Mouse (Mus musculus): Measurements from ENCODE around the gene Phex. TPM values are rescaled to one million over a fixed set of nuclear protein-coding genes. Genes with fewer than 3 reads are reported as not detected.

Gene Phex
- polyA plus RNA-seq, 1 experiment from 2014 or later: 3.6 TPM

GRCm38 (mm10) chrX:157377456-157377855 lies 37.7 kb downstream of the Phex start:
- 44% methylated on average over 1 of the region's 1 CpGs for WGBS
- H3K27ac ChIP-seq: no peak overlapping the region
- no peaks in the 10 kb centered on the region for H3K36me3 ChIP-seq
- H3K9me3 ChIP-seq: no peaks in the 10 kb centered on the region
- no peaks in the 10 kb centered on the region for H3K27me3 ChIP-seq
- no peak for ATAC-seq (ENCODE audit: low FRiP score, low read depth)
- no peak overlapping the region for H3K4me2 ChIP-seq (replicated peaks)
- no peak overlapping the region for H3K4me3 ChIP-seq
- H3K4me1 ChIP-seq: no peaks in the 10 kb centered on the region
- H3K9ac ChIP-seq: no peak overlapping the region

DNA sequence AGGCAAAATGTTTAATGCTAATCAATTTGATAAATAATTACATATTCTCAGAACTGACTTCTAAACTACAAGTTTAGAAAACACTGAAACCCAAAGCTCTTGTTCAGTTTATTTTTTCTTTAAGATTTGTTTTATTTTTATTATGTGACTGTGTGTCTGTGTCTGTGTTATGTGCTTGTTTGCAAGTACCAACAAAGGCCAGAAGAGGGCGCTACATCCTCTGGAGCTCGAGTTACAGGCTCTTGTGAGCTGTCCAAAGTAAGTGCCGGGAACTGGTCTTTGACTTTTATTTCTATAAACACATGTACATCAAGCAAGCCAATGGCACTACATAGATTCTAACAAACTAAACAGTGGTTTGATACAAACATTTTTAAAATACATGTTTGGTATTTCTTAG lies 41.2 kb downstream of the Phex start:
- H3K9ac ChIP-seq: no peak overlapping the region
- no peaks in the 10 kb centered on the region for H3K4me1 ChIP-seq
- 71% methylated on average over 3 of the region's 3 CpGs for WGBS
- H3K27me3 ChIP-seq: no peaks in the 10 kb centered on the region
- no peak for ATAC-seq (ENCODE audit: low FRiP score, low read depth)
- H3K4me2 ChIP-seq (replicated peaks): no peak overlapping the region
- no peaks in the 10 kb centered on the region for H3K36me3 ChIP-seq
- no peak overlapping the region for H3K27ac ChIP-seq
- no peaks in the 10 kb centered on the region for H3K9me3 ChIP-seq
- no peak overlapping the region for H3K4me3 ChIP-seq

DNA sequence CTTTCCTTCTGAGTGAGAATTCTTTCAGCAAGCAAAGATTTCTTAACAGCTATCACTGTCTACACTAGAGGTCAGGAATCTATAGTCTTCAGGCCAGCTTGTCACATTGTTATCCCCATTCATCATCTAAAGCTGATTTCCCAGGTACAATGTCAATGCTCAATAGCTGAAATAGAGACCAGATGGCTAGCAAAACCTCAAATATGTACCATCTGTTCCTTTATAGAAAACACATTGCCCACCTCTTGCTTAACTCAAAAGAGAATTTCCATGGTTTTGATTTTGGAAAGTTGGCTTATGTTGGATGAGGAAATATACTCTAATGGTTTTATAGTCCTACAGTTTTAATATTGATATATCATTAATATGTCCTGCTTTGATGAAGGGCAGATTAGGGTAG lies 45.9 kb downstream of the Phex start:
- H3K9ac ChIP-seq: no peak overlapping the region
- no peak for ATAC-seq (ENCODE audit: low FRiP score, low read depth)
- no peaks in the 10 kb centered on the region for H3K9me3 ChIP-seq
- H3K36me3 ChIP-seq: no peaks in the 10 kb centered on the region
- H3K27ac ChIP-seq: no peak overlapping the region
- no peak overlapping the region for H3K4me3 ChIP-seq
- no peaks in the 10 kb centered on the region for H3K27me3 ChIP-seq
- H3K4me1 ChIP-seq: no peaks in the 10 kb centered on the region
- no peak overlapping the region for H3K4me2 ChIP-seq (replicated peaks)

- ATAC-seq (ENCODE audit: low FRiP score, low read depth): no peak
- Histone ChIP-seq H3K36me3 (no peaks in the 10 kb centered on the region), H3K4me3 (no peak overlapping the region), H3K9ac (no peak overlapping the region), H3K4me2 (replicated peaks) (no peak overlapping the region), H3K4me1 (no peaks in the 10 kb centered on the region), H3K9me3 (no peaks in the 10 kb centered on the region), H3K27ac (no peak overlapping the region), H3K27me3 (peaks cover 2% of the 10 kb centered on the region; the same call in 1 of the 2 replicates)
- 85% methylated on average over 4 of the region's 4 CpGs for WGBS
These were observed 59.6 kb downstream of the Phex start for GRCm38 (mm10) chrX:157355521-157355920.

GRCm38 (mm10) chrX:157346201-157346600 lies 68.9 kb downstream of the Phex start:
- no peak overlapping the region for H3K27ac ChIP-seq
- H3K9ac ChIP-seq: no peak overlapping the region
- H3K4me2 ChIP-seq (replicated peaks): no peak overlapping the region
- no peaks in the 10 kb centered on the region for H3K9me3 ChIP-seq
- no peak overlapping the region for H3K4me3 ChIP-seq
- H3K27me3 ChIP-seq: no peaks in the 10 kb centered on the region
- 79% methylated on average over 6 of the region's 6 CpGs for WGBS
- H3K36me3 ChIP-seq: no peaks in the 10 kb centered on the region
- H3K4me1 ChIP-seq: no peaks in the 10 kb centered on the region
- ATAC-seq (ENCODE audit: low FRiP score, low read depth): no peak

- 42% methylated on average over 4 of the region's 4 CpGs for WGBS
- Histone ChIP-seq H3K4me2 (replicated peaks) (no peak overlapping the region), H3K4me1 (no peaks in the 10 kb centered on the region), H3K27me3 (no peaks in the 10 kb centered on the region), H3K9ac (no peak overlapping the region), H3K36me3 (no peaks in the 10 kb centered on the region), H3K9me3 (no peaks in the 10 kb centered on the region), H3K27ac (no peak overlapping the region), H3K4me3 (no peak overlapping the region)
- ATAC-seq (ENCODE audit: low FRiP score, low read depth): no peak
These were observed 80.4 kb downstream of the Phex start for GRCm38 (mm10) chrX:157334726-157335125.

GRCm38 (mm10) chrX:157329821-157330220 lies 85.3 kb downstream of the Phex start:
- Histone ChIP-seq H3K4me3 (no peak overlapping the region), H3K36me3 (no peaks in the 10 kb centered on the region), H3K9me3 (no peaks in the 10 kb centered on the region), H3K27me3 (no peaks in the 10 kb centered on the region), H3K9ac (no peak overlapping the region), H3K4me2 (replicated peaks) (no peak overlapping the region), H3K4me1 (no peaks in the 10 kb centered on the region), H3K27ac (no peak overlapping the region)
- WGBS: 89% methylated on average over 3 of the region's 3 CpGs
- ATAC-seq (ENCODE audit: low FRiP score, low read depth): no peak

DNA sequence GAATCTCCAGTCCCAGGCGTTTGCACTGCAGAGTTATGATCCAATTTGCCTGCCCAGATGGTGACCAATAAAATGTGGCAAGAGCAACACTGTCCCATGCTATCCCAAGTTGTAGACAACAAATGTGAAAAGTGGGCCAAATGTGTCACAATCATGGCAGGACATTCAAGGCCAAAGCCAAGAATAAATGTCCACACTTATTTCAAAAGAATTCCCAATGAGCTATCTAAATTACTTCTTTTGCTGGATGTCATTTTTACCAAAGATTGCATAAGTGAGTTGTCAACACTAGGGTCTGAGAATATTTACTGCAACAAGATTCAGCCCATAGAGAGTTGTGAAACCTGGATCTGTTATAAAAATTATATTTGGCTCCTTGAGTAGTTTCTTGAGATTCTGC lies 86.7 kb downstream of the Phex start:
- ATAC-seq (ENCODE audit: low FRiP score, low read depth): no peak
- Histone ChIP-seq H3K9ac (no peak overlapping the region), H3K4me1 (no peaks in the 10 kb centered on the region), H3K27me3 (no peaks in the 10 kb centered on the region), H3K4me2 (replicated peaks) (no peak overlapping the region), H3K27ac (no peak overlapping the region), H3K9me3 (no peaks in the 10 kb centered on the region), H3K36me3 (no peaks in the 10 kb centered on the region), H3K4me3 (no peak overlapping the region)
- 41% methylated on average over 1 of the region's 1 CpGs for WGBS

DNA sequence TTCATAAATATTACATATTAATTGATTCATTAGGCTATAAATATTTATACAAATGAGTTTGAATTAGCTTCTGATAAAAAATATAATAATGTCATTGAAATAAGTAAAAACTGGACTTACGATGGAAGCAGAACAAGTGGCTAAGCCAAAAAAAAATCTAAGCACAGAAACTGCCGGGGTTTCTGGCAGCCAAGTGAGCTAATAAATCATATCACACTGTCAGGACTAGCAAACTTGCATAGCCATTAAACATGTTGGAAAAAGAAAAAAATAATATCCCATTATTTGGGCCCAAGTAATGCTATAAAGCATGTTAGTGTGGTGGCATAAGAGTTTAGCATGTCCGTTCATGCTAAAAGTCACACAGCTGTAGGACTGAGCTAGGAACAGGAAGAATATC lies 87.4 kb downstream of the Phex start:
- ATAC-seq (ENCODE audit: low FRiP score, low read depth): no peak
- H3K9me3 ChIP-seq: no peaks in the 10 kb centered on the region
- no peaks in the 10 kb centered on the region for H3K27me3 ChIP-seq
- no peaks in the 10 kb centered on the region for H3K36me3 ChIP-seq
- H3K4me1 ChIP-seq: no peaks in the 10 kb centered on the region
- no peak overlapping the region for H3K9ac ChIP-seq
- no peak overlapping the region for H3K27ac ChIP-seq
- no peak overlapping the region for H3K4me2 ChIP-seq (replicated peaks)
- no peak overlapping the region for H3K4me3 ChIP-seq
- 72% methylated on average over 3 of the region's 3 CpGs for WGBS

- Histone ChIP-seq H3K9ac (no peak overlapping the region), H3K27me3 (no peaks in the 10 kb centered on the region), H3K4me1 (no peaks in the 10 kb centered on the region), H3K36me3 (no peaks in the 10 kb centered on the region), H3K27ac (no peak overlapping the region), H3K4me2 (replicated peaks) (no peak overlapping the region), H3K9me3 (no peaks in the 10 kb centered on the region), H3K4me3 (no peak overlapping the region)
- no peak for ATAC-seq (ENCODE audit: low FRiP score, low read depth)
- WGBS: 79% methylated on average over 3 of the region's 3 CpGs
These were observed 90.7 kb downstream of the Phex start for GRCm38 (mm10) chrX:157324396-157324795.

GRCm38 (mm10) chrX:157310331-157310730 lies 104.8 kb downstream of the Phex start:
- Histone ChIP-seq H3K4me1 (no peaks in the 10 kb centered on the region), H3K4me2 (replicated peaks) (no peak overlapping the region), H3K27me3 (peaks cover 10% of the 10 kb centered on the region; the same call in 1 of the 2 replicates), H3K9me3 (no peaks in the 10 kb centered on the region), H3K4me3 (no peak overlapping the region), H3K27ac (no peak overlapping the region), H3K9ac (no peak overlapping the region), H3K36me3 (no peaks in the 10 kb centered on the region)
- no peak for ATAC-seq (ENCODE audit: low FRiP score, low read depth)
- WGBS: 54% methylated on average over 3 of the region's 3 CpGs

DNA sequence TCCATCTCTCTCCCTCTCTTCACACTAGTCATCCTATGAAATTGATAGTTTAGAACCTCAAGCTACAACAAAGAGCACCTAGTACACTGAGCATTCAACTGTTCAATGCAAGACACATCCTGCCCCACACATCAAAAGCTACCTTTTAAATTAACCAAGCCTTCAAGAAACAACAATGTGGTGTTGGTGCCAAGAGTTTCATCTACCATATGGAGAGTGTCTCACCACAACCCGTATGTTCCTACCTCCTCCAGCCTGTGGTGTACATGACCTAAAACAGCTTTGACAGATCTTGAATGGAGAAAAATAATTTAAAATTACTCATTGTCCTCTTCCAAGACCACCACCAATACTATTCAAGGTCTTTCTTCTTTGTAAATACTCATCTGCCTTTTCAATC lies 106.9 kb downstream of the Phex start:
- Histone ChIP-seq H3K4me1 (no peaks in the 10 kb centered on the region), H3K27me3 (peaks cover 14% of the 10 kb centered on the region; the same call in 1 of the 2 replicates), H3K9me3 (no peaks in the 10 kb centered on the region), H3K4me2 (replicated peaks) (no peak overlapping the region), H3K9ac (no peak overlapping the region), H3K4me3 (no peak overlapping the region), H3K27ac (no peak overlapping the region), H3K36me3 (no peaks in the 10 kb centered on the region)
- 76% methylated on average over 1 of the region's 1 CpGs for WGBS
- no peak for ATAC-seq (ENCODE audit: low FRiP score, low read depth)

- no peak overlapping the region for H3K4me3 ChIP-seq
- no peak for ATAC-seq (ENCODE audit: low FRiP score, low read depth)
- WGBS: 12% methylated on average over 3 of the region's 3 CpGs
- peaks cover 14% of the 10 kb centered on the region; the same call in 1 of the 2 replicates for H3K27me3 ChIP-seq
- H3K27ac ChIP-seq: no peak overlapping the region
- no peaks in the 10 kb centered on the region for H3K36me3 ChIP-seq
- no peak overlapping the region for H3K9ac ChIP-seq
- no peaks in the 10 kb centered on the region for H3K4me1 ChIP-seq
- no peaks in the 10 kb centered on the region for H3K9me3 ChIP-seq
- no peak overlapping the region for H3K4me2 ChIP-seq (replicated peaks)
These were observed 107.7 kb downstream of the Phex start for GRCm38 (mm10) chrX:157307411-157307810.
